Mouse (Mus musculus) T-cell, adult 2 months (primary cell): Measurements from ENCODE around the gene Dazap1.

Experiments used
- DNase-seq: peaks from one replicate; pipeline ENCODE4 v3.0.0; 2022; ENCODE audit warnings: low spot score

Gene Dazap1

GRCm38 (mm10) chr10:80248971-80249640 lies 12.2 kb upstream of the Dazap1 start, which contains the start of gene Ndufs7:
Gene Ndufs7, plus strand, starts transcription at chr10:80249121.
- peak; percentile 97 for DNase-seq

GRCm38 (mm10) chr10:80250059-80250458 lies 11.2 kb upstream of the Dazap1 start:
- DNase-seq = no peak

GRCm38 (mm10) chr10:80250573-80250972 lies 10.7 kb upstream of the Dazap1 start:
- no peak for DNase-seq

DNA sequence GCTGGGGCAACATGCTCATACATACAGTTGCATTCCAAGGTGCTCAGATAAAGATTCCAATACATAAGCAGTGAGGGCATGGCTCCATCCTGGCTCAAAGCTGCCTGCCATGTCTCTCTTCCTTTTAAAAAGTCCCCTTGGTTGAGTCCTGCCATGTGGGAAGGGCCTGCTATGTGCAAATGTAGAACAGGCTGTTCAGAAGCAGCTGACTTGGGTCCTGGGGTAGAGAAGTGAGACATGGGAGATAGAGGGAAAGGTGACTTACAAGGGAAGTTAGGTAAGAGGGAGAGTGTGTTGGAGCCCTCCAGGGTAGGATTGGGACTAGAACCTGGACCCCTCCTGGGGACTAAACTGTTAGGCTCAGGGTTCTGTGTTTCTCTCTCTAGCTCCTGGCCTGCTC lies 9.3 kb upstream of the Dazap1 start:
- DNase-seq = no peak

DNA sequence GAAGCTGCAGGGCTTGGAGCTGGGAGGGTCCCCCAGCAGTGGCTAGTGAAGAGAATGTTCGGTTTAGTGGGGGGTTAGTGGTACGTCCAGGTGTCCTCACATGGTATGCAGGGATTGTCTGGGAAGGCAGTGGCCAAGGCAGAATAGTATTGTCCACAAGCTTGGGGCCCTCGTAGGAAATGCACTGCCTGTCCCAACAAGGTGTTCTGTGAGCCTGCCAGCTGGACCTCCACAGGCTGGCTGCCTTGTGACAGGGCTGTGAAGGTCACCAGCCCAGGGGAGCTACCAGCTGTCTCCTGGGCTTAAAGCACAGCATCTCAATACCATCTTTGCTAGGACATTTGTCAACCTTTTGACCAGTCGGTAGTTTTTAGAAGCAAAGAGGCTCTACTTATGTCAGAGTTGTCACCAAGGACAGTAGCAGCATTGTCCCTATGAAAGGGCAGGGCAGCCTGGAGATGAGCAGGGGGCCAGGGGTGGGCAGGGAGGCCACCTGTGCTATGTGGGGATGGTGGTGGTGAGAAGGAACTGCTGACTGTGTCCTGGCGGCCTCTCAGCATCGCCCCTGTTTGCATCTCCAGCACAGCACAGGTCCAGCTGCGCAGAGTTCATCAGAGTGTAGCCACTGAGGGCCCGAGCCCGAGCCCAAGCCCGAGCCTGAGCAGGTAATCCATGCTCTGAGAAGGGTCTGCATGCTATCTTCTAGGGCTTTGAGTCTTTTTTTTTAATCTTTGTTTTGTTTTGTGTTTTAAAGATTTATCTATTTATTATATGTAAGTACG lies 8.6 kb upstream of the Dazap1 start:
- no peak for DNase-seq

- no peak for DNase-seq
These were observed 7.7 kb upstream of the Dazap1 start for GRCm38 (mm10) chr10:80253551-80253950.

- no peak for DNase-seq
These were observed 6.7 kb upstream of the Dazap1 start for GRCm38 (mm10) chr10:80254331-80255297.

DNA sequence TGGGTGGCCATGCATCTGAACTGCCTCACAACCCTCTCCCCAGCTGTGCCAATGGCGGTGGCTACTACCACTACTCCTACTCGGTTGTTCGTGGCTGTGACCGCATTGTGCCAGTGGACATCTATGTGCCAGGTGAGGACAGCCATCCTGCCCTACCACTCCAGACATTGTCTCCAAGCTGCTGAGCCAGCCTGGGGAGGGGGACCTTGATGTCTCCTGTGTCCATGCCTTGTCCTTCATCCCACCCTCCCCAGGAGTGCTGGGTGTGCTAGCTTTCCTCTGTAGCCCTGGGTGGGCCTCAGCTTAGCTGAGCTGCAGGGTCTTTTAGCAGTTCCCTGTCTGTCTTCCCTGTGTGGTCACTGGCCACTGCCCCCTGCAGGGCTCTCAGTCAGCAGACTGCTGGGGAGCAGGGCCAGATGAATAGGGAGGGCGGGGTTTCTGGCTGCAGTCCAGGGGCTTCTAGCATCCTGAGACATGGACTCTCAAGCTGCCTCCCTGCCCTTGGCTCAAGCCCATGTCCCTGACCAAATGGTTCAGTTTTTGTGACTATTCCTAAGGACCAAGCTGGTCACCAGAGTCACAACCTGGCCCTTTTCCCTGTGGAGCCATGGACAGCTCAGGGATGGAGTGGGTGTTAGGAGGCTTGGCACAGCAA lies 5.3 kb upstream of the Dazap1 start:
- no peak for DNase-seq

DNA sequence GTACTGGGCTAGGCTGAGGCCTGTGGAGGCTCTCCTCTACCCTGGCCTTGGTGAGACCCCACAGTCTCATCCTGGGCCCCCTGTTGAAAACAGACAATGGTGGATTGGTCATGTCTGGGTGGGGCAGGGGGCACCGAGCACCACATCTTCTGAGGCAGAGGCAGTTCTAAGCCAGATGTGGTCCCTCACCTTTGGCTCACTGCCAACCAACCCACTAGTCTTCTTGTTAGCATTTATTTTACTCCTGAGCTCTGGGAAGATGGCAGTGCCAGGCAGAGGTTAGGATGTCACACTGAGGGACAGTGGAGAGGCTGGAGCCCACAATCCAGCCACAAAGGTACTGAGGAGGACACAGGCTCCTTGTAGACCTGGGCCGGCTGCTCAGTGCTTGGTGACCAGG lies 3.4 kb upstream of the Dazap1 start:
- no peak for DNase-seq

DNA sequence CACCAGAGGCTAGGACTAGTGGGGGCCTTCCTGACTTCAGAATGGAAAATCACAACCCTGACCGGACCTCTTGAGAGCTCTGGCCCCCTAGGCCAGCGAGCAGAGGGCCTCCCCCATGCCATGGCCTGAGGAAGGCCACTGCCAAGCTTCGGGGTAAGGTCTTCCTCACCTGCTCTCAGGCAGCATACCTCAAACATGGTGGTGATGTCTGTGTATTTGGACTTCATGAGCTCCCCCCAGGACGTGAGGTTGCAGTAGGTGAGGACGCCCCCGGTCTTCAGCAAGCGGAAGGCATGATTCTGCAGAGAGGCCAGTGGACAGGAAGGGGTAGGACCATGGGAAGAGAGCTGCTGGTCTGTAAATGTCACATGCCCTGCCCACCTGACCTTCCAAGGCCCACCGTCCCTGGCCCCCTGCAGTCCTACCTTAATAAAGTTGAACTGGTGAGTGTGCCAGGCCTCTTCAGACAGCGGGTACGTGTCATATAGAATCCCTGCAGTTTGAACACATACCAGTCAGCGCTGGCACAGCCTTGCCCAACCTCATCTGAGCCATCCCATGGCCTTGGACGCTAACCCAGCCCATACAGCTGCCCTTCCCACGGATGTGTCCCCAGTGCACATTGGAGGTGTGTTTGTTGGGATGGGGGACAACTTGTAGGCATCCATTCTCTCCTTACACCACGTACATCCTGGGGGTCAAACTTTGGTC lies 2.4 kb upstream of the Dazap1 start:
- no peak for DNase-seq

- DNase-seq = no peak
These were observed 1.9 kb upstream of the Dazap1 start for GRCm38 (mm10) chr10:80259463-80259805.

- DNase-seq = no peak
These were observed 1.2 kb upstream of the Dazap1 start for GRCm38 (mm10) chr10:80259861-80260641.

DNA sequence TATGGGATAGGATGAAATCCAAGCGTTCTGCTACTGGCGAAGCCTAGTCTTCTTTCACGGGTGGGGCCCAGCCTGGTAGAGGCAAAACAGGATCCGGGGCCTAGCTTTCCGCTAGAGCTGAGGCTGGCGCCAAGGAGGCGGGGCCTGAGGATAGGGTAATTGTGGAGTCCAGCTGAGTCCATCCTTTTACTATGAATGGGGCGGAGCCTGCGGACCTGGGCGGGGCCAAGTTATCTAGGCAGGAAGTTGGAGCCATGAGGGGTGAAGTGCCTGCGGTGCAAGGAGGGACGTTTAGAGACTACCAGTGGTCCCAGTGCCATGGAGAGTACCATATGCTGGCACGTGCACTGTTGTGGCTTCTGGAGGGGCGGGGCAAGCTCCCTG lies 291 bp downstream of the Dazap1 start:
- DNase-seq = peak; percentile 35

DNA sequence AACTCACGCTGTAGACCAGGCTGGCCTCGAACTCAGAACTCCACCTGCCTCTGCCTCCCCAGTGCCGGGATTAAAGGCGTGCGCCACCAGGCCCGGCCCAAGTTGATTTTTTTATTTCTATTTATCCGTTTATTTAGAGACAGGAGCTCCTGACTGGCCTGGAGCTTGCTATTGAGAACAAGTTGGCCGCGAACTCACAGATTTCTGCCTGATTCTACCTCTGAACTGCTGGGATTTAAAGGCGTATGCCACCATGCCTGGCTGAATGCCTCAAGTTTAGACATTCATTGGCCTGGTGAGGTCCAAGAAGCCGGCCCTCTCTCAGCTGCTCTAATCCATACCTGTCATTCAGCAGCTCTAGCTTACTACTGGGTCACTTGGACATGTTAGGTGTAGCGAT lies 883 bp downstream of the Dazap1 start:
- no peak for DNase-seq

DNA sequence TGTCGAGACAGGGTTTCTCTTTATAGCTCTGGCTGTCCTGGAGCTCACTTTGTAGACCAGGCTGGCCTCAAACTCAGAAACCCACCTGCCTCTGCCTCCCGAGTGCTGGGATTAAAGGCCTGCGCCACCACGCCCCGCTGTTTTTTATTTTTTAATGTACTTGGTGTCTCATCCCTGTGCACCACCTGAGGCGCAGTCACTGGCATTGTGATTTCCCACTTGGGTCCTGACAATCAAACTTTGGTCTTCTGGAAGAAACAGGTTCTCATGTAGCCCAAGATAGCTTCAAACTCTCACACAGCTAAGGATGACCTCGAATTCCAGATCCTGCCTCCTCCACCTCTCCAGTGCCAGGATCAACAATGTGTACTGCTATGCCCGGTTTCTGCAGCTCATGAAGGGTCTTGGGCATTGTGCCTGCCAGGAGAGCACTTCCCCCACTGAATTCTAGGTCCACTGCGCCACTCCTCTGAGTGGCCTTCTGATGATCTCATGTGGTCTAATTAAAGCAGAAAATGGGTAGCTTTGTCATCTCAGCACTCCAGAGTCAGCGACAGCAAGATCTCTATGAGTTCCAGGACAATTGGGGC lies 1.6 kb downstream of the Dazap1 start:
- no peak for DNase-seq

DNA sequence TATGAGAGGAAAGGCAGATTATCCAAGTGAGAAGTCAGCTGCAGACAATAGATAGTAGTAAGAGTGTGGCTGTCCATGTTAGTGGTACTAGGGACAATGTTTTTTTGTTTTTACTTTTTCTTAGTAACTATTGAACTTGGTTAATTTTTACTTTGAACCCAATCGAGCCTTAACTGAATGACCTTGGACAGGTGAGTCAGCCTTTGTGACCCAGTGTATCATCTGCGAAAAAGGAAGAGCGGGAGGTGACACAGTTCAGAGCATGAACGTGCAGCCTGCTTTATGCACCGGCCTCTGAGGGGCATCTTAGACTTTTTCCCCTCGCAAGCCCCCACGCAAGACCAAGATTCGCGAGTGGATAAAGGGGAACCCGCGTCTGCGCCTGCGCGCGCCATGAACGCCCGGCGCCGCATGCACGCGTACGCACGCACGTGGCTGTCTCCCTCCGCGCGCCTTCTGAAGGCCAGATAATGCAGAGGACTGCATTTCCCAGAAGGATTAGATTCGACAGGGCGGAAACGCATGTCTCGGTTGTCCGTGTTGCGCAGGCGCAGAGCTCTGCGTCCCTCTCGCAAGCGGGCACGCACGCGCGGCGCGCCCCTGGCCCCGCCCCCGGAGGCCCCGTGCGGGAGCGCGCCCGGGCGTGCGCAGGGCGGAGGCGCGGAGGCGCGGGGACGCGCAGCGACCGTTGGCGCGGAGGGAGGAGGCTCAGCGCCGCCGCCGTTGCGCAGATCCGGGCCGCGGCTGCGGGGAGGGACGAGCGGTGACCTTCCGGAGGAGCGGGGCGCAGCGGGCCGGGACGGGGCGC lies 3.3 kb downstream of the Dazap1 start:
- DNase-seq = peak; percentile 99

DNA sequence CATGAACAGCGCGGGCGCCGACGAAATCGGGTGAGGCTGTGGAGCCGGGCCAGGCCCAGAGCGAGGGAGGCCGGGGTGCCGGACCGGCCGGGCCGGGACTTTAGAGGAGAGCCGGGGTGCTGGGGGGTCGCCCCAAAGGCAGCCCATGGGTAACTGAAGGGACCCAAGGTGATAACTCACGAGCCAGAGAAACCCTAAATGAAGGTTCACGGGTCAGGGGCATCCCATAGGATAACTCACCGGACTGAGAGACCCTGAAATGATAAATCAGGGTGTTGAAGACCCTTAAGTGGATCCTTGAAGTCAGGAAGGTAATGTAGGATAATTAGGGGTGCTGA lies 3.8 kb downstream of the Dazap1 start:
- DNase-seq = no peak

DNA sequence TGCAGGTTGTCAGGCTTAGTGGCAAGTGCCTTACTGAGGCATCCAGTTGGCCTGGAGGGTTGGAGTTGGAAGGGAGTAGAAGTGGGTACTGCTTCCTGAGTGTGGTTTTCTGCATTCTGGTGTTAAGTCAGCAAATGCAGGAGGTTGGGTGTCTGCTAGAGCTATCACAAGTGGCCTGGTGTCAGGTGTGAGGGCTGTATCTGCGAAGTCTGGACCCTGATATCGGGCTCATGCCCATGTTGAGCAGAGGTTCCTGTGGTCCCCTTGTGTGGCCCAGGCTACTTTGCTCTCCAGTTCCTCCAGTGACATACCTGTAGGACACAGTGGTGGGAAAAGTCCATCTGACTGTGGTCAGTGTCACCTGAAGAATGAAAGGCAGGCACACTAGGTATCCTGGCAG lies 8.8 kb downstream of the Dazap1 start:
- DNase-seq = no peak

DNA sequence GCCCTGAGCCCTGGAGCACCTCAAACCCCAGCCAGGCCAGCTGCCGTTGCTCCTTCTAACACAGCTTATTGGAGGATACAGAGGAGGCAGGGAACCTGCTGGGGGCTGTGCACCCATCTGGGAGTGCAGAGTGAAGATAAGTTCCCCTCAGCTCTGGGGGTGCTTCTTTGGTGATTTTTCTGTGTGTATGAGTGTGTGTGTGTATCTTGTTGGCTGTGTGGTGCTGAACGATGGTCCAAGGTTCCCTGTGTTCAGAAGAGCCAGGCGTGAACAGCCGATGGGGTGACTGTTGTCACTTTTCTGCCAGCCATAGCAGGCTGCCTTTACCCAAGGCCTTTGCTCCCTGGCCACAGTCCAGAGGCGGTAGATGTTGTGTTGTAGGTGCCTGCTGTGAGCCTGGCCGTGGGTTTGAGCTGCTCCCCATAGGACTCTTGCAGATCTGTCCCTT lies 9.5 kb downstream of the Dazap1 start:
- no peak for DNase-seq
